Mouse (Mus musculus) urinary bladder, postnatal 36 days (tissue): ENCODE measurements around the gene Olfr1208.

Source experiments
- DNase-seq, 2 experiments: peaks; one replicate each; pipeline ENCODE4 v3.0.0; 2022; ENCODE audit warnings: low spot score in 2 of 2, mixed read lengths in 1 of 2

Olfr1208 gene

DNA sequence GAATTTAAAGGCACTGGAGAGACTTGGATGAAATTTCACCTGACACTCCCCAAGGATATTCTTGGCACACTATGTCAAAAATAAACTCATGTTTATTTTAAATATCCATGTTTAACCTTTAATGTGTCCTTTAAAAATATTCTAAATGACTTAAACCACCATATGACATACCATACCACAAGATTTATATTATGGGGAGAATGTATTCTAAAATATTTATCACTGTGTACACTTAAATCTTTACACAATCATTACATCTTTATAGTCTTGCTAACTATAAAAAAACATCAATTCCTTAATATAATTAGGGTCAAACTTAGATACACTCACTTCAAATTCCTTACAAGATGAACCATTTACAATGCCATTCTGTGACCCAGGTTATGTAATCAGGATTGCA is at the start of gene Olfr1208:
Olfr1208 (minus strand) TSS at position 101 of the 400 bp plus-strand sequence.
- no peak for DNase-seq

DNA sequence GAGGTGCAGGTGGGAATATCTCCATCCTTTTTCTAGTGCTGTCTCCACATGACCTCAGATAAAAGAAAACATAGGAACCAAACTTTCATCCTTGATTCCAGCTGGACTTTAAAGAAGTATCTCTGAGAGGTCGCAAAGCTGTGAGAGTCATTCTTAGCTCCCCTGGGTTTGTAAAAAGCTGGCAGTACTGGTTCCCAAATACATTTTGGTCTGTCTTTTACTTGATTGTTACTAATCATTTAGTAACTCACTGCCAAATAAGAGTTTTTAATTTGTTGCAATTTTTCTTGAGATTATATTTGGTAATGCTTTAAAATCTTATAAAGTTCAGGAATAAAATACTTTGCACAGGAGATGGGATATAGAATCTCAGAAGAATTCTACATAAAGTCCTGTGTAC is 35.9 kb upstream of the Olfr1208 start, which contains the start of gene Olfr1211:
Olfr1211 (minus strand) TSS at position 101 of the 400 bp plus-strand sequence.
- DNase-seq: no peak

DNA sequence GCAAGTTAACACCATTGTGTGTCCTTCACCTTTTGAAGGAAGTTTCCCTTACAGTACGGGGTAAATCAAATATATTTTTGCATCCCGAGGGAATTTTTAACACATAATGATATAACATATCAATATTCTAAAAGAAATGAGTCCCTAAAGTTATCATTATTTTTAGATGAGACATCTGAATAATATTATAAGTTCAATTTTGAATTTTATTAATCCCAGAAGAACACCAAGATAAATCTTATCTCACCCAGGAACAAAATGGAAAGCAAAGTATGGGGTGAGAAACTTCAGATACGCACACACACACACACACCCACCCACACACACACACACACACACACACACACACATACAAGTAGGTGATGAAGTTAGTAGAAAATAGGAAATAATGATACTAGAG is 12.9 kb upstream of the Olfr1208 start, which contains the start of gene Olfr1209:
Olfr1209 (minus strand) TSS at position 101 of the 400 bp plus-strand sequence.
- no peak for DNase-seq

- no peak for DNase-seq
Measured at GRCm38 (mm10) chr2:88862931-88863330, 39.2 kb downstream of the Olfr1208 start, which contains the start of gene Olfr1206. Gene Olfr1206 (plus strand): TSS chr2:88863231.

DNA sequence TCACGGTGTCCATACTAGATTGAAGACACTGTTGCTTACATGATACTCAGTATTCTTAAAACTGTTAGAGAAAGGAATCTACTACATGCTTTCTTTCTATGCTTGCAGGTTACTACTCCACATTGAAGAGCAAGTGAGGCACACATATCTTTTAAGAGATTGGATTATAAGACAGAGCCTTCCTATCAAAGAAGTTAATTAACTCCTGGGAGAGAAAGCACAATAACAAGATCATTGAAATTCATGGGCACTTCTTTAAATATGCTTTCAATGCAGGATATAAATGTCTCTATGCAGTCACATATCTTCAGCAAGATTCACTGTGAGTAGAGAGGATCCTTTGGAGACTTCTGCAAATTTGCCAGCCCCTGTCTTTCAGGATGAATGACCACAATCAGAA is 53.1 kb downstream of the Olfr1208 start, which contains the start of gene Olfr1204:
Olfr1204 (plus strand) TSS at position 301 of the 400 bp plus-strand sequence.
- DNase-seq: no peak
